Mouse (Mus musculus) limb, embryonic 14.5 days (tissue): Measurements from ENCODE around the gene Arpc5. TPM values are rescaled to one million over a fixed set of nuclear protein-coding genes. Genes with fewer than 3 reads are reported as not detected.

ENCODE experiments used
- ATAC-seq: fragments of 200-750 bp; cut with Nextera tagmentation; 2 replicates; pipeline ENCODE4 v1.8.0; 2017; ENCODE audit warnings: low read depth, moderate number of reproducible peaks, moderate TSS enrichment; ENCODE audit not compliant: low FRiP score
- DNase-seq: peaks from one replicate; pipeline ENCODE4 v3.0.0-alpha.2; 2015; ENCODE audit warnings: low spot score
- H3K27ac ChIP-seq: fragments of 300-500 bp; sonication (generic); replicated peaks from 2 replicates; pipeline ENCODE4 v1.5.1; 2014; ENCODE audit warnings: low read depth, mild to moderate bottlenecking, low read length, moderate library complexity, mixed read lengths
- H3K27me3 ChIP-seq: fragments of 300-500 bp; sonication (generic); 2 replicates; pipeline ENCODE4 v1.6.1; 2014; ENCODE audit warnings: low read length, mixed read lengths; ENCODE audit not compliant: control insufficient read depth, insufficient read depth
- H3K36me3 ChIP-seq: fragments of 300-500 bp; sonication (generic); 2 replicates; pipeline ENCODE4 v1.6.1; 2014; ENCODE audit warnings: mild to moderate bottlenecking, low read length, moderate library complexity, mixed read lengths; ENCODE audit not compliant: control insufficient read depth, insufficient read depth
- H3K4me1 ChIP-seq: fragments of 300-500 bp; sonication (generic); 2 replicates; pipeline ENCODE4 v1.6.1; 2014; ENCODE audit warnings: antibody characterized with exemption, low read length, mixed read lengths; ENCODE audit not compliant: control insufficient read depth, insufficient read depth
- H3K4me2 ChIP-seq: fragments of 300-500 bp; sonication (generic); replicated peaks from 2 replicates; pipeline ENCODE4 v1.6.1; 2014; ENCODE audit warnings: low read depth, mild to moderate bottlenecking, low read length, moderate library complexity; ENCODE audit not compliant: severe bottlenecking
- H3K4me3 ChIP-seq: fragments of 300-500 bp; sonication (generic); replicated peaks from 2 replicates; pipeline ENCODE4 v1.5.1; 2014; ENCODE audit warnings: low read length
- H3K9ac ChIP-seq: fragments of 300-500 bp; sonication (generic); 2 replicates; pipeline ENCODE4 v1.6.1; 2014; ENCODE audit warnings: mild to moderate bottlenecking, low read depth, low read length, moderate library complexity; ENCODE audit not compliant: severe bottlenecking
- H3K9me3 ChIP-seq: fragments of 300-500 bp; sonication (generic); 2 replicates; pipeline ENCODE4 v1.6.1; 2016; ENCODE audit warnings: low read length; ENCODE audit not compliant: control insufficient read depth
- POLR2A ChIP-seq: fragments of 200-500 bp; IDR thresholded peaks from 2 replicates; pipeline ENCODE4 v1.8.0; 2012; ENCODE audit warnings: inconsistent platforms, mild to moderate bottlenecking, moderate library complexity, borderline replicate concordance; ENCODE audit not compliant: insufficient read depth, insufficient read length; ENCODE audit errors: extremely low read depth
- WGBS: fragments of 180-500 bp; shearing (Covaris S2); extraction: QIAGEN DNeasy Blood & Tissue Kit; methylation state at CpG from one replicate; pipeline ENCODE4 v1.1.7; 2014; 5-methylcytosine and 5-hydroxymethylcytosine counted together
- polyA plus RNA-seq, 2 experiments: library from polyadenylated mRNA; depleted of rRNA in 1 of 2; stranded (reverse) in 1 of 2; unstranded in 1 of 2; fragments of >200 nt; fragmentation: Nextera tagmentation in 1 of 2; extraction: Ambion mirVana in 1 of 2; gene quantifications; 2 replicates each; pipeline versions ENCODE4 v1.2.1 to v1.2.3; 2012 to 2014

The Arpc5 gene
- polyA plus RNA-seq, 2 experiments = 136 to 263 TPM

GRCm38 (mm10) chr1:152743095-152743826 is 23.1 kb upstream of the Arpc5 start:
- Histone ChIP-seq H3K27me3 (no peaks in the 10 kb centered on the region), H3K9me3 (no peaks in the 10 kb centered on the region), H3K4me1 (no peaks in the 10 kb centered on the region), H3K36me3 (no peaks in the 10 kb centered on the region), H3K4me3 (no peak overlapping the region), H3K27ac (no peak overlapping the region), H3K9ac (no peak overlapping the region), H3K4me2 (no peak overlapping the region)
- peak; percentile 19; the same call in 1 of the 2 replicates for ATAC-seq
- no peak for DNase-seq
- TF ChIP-seq POLR2A = no peak
- 60% methylated on average over 15 of the region's 15 CpGs for WGBS

GRCm38 (mm10) chr1:152746426-152746825 is 19.9 kb upstream of the Arpc5 start:
- no peak for TF ChIP-seq POLR2A
- Histone ChIP-seq H3K9ac (no peak overlapping the region), H3K27ac (no peak overlapping the region), H3K4me2 (no peak overlapping the region), H3K4me1 (no peaks in the 10 kb centered on the region), H3K27me3 (no peaks in the 10 kb centered on the region), H3K9me3 (no peaks in the 10 kb centered on the region), H3K36me3 (no peaks in the 10 kb centered on the region), H3K4me3 (no peak overlapping the region)
- ATAC-seq (peak; percentile 44; the same call in 1 of the 2 replicates), DNase-seq (peak; percentile 87)
- 6% methylated on average over 5 of the region's 5 CpGs for WGBS

GRCm38 (mm10) chr1:152749276-152749675 is 17.1 kb upstream of the Arpc5 start:
- DNase-seq = no peak
- H3K36me3 ChIP-seq = no peaks in the 10 kb centered on the region
- H3K27me3 ChIP-seq = no peaks in the 10 kb centered on the region
- 68% methylated on average over 9 of the region's 9 CpGs for WGBS
- no peaks in the 10 kb centered on the region for H3K9me3 ChIP-seq
- no peak overlapping the region for H3K27ac ChIP-seq
- no peaks in the 10 kb centered on the region for H3K4me1 ChIP-seq
- ATAC-seq = no peak
- no peak overlapping the region for H3K9ac ChIP-seq
- H3K4me2 ChIP-seq = no peak overlapping the region
- TF ChIP-seq POLR2A = no peak
- no peak overlapping the region for H3K4me3 ChIP-seq

GRCm38 (mm10) chr1:152750312-152750965 is 15.9 kb upstream of the Arpc5 start, which contains the start of gene Apobec4:
Gene Apobec4 (plus strand): TSS chr1:152750551.
- H3K4me3 ChIP-seq = no peak within 1 kb of the TSS
- H3K36me3 ChIP-seq = no peaks in the 10 kb centered on the region
- DNase-seq (no peak), ATAC-seq (no peak)
- no peak within 1 kb of the TSS for H3K9ac ChIP-seq
- no peaks in the 10 kb centered on the region for H3K27me3 ChIP-seq
- no peak within 1 kb of the TSS for H3K27ac ChIP-seq
- no peak within 1 kb of the TSS for H3K4me2 ChIP-seq
- H3K9me3 ChIP-seq = no peaks in the 10 kb centered on the region
- WGBS = 67% methylated on average over 13 of the region's 13 CpGs
- H3K4me1 ChIP-seq = no peaks in the 10 kb centered on the region
- TF ChIP-seq POLR2A = no peak

- Histone ChIP-seq H3K4me3 (no peak overlapping the region), H3K9me3 (no peaks in the 10 kb centered on the region), H3K4me2 (no peak overlapping the region), H3K9ac (no peak overlapping the region), H3K27ac (no peak overlapping the region), H3K27me3 (no peaks in the 10 kb centered on the region), H3K36me3 (no peaks in the 10 kb centered on the region), H3K4me1 (0 out of 2 replicates have a peak, but pooled peaks cover 3% of the 10 kb centered on the region)
- ATAC-seq (no peak), DNase-seq (no peak)
- 59% methylated on average over 2 of the region's 2 CpGs for WGBS
- no peak for TF ChIP-seq POLR2A
Observed at GRCm38 (mm10) chr1:152761791-152762190, 4.6 kb upstream of the Arpc5 start.
